Mouse (Mus musculus) liver, embryonic 12.5 days (tissue): ENCODE results near the gene Catsper2. TPM values are rescaled to one million over a fixed set of nuclear protein-coding genes. Genes with fewer than 3 reads are reported as not detected.
A peak's percentile ranks its signal among the peaks of the same experiment; 100 is the strongest.

Experiments used
- ATAC-seq: fragments of 200-750 bp; cut with Nextera tagmentation; 2 replicates; pipeline ENCODE4 v1.8.0; 2017; ENCODE audit warnings: moderate number of reproducible peaks, mild to moderate bottlenecking, moderate library complexity
- H3K27ac ChIP-seq: fragments of 300-500 bp; sonication (generic); 2 replicates; pipeline ENCODE4 v1.5.1; 2016; ENCODE audit warnings: mild to moderate bottlenecking
- H3K27me3 ChIP-seq: fragments of 300-500 bp; sonication (generic); replicated peaks from 2 replicates; pipeline ENCODE4 v1.6.1; 2016; ENCODE audit warnings: mild to moderate bottlenecking, moderate library complexity
- H3K36me3 ChIP-seq: fragments of 300-500 bp; sonication (generic); 2 replicates; pipeline ENCODE4 v1.6.1; 2016; ENCODE audit warnings: mild to moderate bottlenecking, moderate library complexity
- H3K4me1 ChIP-seq: fragments of 300-500 bp; sonication (generic); 2 replicates; pipeline ENCODE4 v1.6.1; 2016
- H3K4me2 ChIP-seq: fragments of 300-500 bp; sonication (generic); 2 replicates; pipeline ENCODE4 v1.6.1; 2016; ENCODE audit warnings: mild to moderate bottlenecking, moderate library complexity
- H3K4me3 ChIP-seq: fragments of 300-500 bp; sonication (generic); 2 replicates; pipeline ENCODE4 v1.5.1; 2016; ENCODE audit warnings: mild to moderate bottlenecking, moderate library complexity
- H3K9ac ChIP-seq: fragments of 300-500 bp; sonication (generic); 2 replicates; pipeline ENCODE4 v1.6.1; 2016; ENCODE audit warnings: mild to moderate bottlenecking, moderate library complexity
- H3K9me3 ChIP-seq: fragments of 300-500 bp; sonication (generic); replicated peaks from 2 replicates; pipeline ENCODE4 v1.6.1; 2016; ENCODE audit warnings: mild to moderate bottlenecking, moderate library complexity
- WGBS: fragments of 180-500 bp; shearing (Covaris S2); methylation state at CpG from one replicate; pipeline ENCODE4 v1.1.7; 2016; ENCODE audit not compliant: insufficient replicate concordance; 5-methylcytosine and 5-hydroxymethylcytosine counted together
- polyA plus RNA-seq: library from polyadenylated mRNA; unstranded; fragments of >200 nt; fragmentation: Nextera tagmentation; extraction: Ambion mirVana; gene quantifications from 2 replicates; pipeline ENCODE4 v1.2.1, GENCODE M21; 2016

Catsper2 gene
- polyA plus RNA-seq, 1 experiment from 2014 or later: 1.0 TPM

DNA sequence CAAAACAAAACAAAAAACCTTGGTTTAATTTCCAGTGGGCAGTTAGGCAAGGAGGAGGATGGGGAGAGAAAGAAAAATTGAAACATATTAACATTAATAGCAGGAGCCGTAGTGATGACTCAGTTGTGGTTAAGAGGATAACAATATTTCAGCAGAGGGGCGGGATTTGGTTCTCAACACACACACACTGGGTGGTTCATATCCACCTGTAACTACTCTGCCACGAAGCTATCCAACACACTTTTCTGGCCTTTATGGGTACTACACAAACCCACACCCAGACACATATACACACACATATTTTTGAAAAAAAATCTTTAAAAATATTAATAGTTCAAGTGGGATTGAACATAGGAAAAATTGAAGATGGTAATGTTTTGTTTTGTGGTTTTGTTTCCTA lies 33.4 kb upstream of the Catsper2 start:
- no peak overlapping the region for H3K4me3 ChIP-seq
- no peak overlapping the region for H3K27ac ChIP-seq
- peaks cover 48% of the 10 kb centered on the region for H3K4me1 ChIP-seq
- H3K36me3 ChIP-seq: peaks cover 9% of the 10 kb centered on the region
- no peak overlapping the region for H3K4me2 ChIP-seq
- 44% methylated on average over 3 of the region's 3 CpGs for WGBS
- no peaks in the 10 kb centered on the region for H3K9me3 ChIP-seq
- ATAC-seq: no peak
- H3K27me3 ChIP-seq: peaks cover 18% of the 10 kb centered on the region
- no peak overlapping the region for H3K9ac ChIP-seq

- Histone ChIP-seq H3K27ac (no peak overlapping the region), H3K4me2 (no peak overlapping the region), H3K4me1 (peaks cover 51% of the 10 kb centered on the region), H3K36me3 (peaks cover 7% of the 10 kb centered on the region), H3K27me3 (peaks cover 23% of the 10 kb centered on the region), H3K4me3 (no peak overlapping the region), H3K9me3 (no peaks in the 10 kb centered on the region), H3K9ac (no peak overlapping the region)
- no peak for ATAC-seq
- 70% methylated on average over 4 of the region's 4 CpGs for WGBS
Measured at GRCm38 (mm10) chr2:121446506-121446905, 32.9 kb upstream of the Catsper2 start.

- Histone ChIP-seq H3K9me3 (no peaks in the 10 kb centered on the region), H3K27ac (no peak overlapping the region), H3K4me2 (no peak overlapping the region), H3K36me3 (no peaks in the 10 kb centered on the region), H3K9ac (no peak overlapping the region), H3K4me3 (no peak overlapping the region), H3K4me1 (peaks cover 38% of the 10 kb centered on the region), H3K27me3 (peaks cover 34% of the 10 kb centered on the region)
- WGBS: 51% methylated on average over 3 of the region's 3 CpGs
- no peak for ATAC-seq
Measured at GRCm38 (mm10) chr2:121445117-121445516, 31.5 kb upstream of the Catsper2 start.

GRCm38 (mm10) chr2:121444178-121444577 lies 30.6 kb upstream of the Catsper2 start, which contains the start of gene Ell3:
TSS of gene Ell3 (minus strand) at chr2:121444278.
- no peak for ATAC-seq
- Histone ChIP-seq H3K4me1 (peaks cover 36% of the 10 kb centered on the region), H3K9ac (0 out of 2 replicates have a peak within 1 kb of the TSS, but pooled peaks have one; percentile 69), H3K36me3 (peaks cover 6% of the 10 kb centered on the region), H3K4me3 (peak within 1 kb of the TSS; percentile 60), H3K9me3 (no peaks in the 10 kb centered on the region), H3K27ac (no peak within 1 kb of the TSS), H3K27me3 (peaks cover 37% of the 10 kb centered on the region), H3K4me2 (peak within 1 kb of the TSS; percentile 93)
- 78% methylated on average over 1 of the region's 1 CpGs for WGBS

DNA sequence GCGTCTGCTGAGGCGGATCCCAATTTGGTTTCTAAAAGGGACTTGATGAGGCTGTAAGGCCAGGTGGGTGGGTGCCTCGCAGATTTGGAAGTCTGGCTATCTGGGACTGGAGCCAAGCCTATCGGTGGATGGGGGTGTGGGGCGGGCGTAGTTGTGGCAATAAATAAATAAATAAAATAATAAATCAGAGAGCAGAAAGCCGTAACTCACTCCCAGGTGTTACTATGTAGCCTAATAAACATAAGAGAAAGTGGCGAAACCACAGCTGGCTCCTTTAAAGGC lies 29.4 kb upstream of the Catsper2 start:
- peak; percentile 6; the same call in 1 of the 2 replicates for ATAC-seq
- H3K4me2 ChIP-seq: peak overlapping the region; percentile 93
- 0 out of 2 replicates have a peak overlapping the region, but pooled peaks have one; percentile 52 for H3K27ac ChIP-seq

GRCm38 (mm10) chr2:121442259-121443067 lies 28.9 kb upstream of the Catsper2 start:
- Histone ChIP-seq H3K27ac (0 out of 2 replicates have a peak overlapping the region, but pooled peaks have one; percentile 52), H3K4me1 (peaks cover 24% of the 10 kb centered on the region), H3K9ac (peak overlapping the region; percentile 69), H3K9me3 (no peaks in the 10 kb centered on the region), H3K4me3 (peak overlapping the region; percentile 60), H3K4me2 (peak overlapping the region; percentile 93), H3K27me3 (peaks cover 37% of the 10 kb centered on the region), H3K36me3 (peaks cover 24% of the 10 kb centered on the region)
- 2% methylated on average over 30 of the region's 30 CpGs for WGBS
- ATAC-seq: peak; percentile 96

More for the DNA sequence above, 29.4 kb upstream of the Catsper2 start:
- Histone ChIP-seq H3K36me3 (peaks cover 18% of the 10 kb centered on the region), H3K9ac (peak overlapping the region; percentile 69), H3K4me3 (peak overlapping the region; percentile 60), H3K27me3 (peaks cover 37% of the 10 kb centered on the region), H3K9me3 (no peaks in the 10 kb centered on the region), H3K4me1 (peaks cover 29% of the 10 kb centered on the region)
- 27% methylated on average over 8 of the region's 8 CpGs for WGBS

DNA sequence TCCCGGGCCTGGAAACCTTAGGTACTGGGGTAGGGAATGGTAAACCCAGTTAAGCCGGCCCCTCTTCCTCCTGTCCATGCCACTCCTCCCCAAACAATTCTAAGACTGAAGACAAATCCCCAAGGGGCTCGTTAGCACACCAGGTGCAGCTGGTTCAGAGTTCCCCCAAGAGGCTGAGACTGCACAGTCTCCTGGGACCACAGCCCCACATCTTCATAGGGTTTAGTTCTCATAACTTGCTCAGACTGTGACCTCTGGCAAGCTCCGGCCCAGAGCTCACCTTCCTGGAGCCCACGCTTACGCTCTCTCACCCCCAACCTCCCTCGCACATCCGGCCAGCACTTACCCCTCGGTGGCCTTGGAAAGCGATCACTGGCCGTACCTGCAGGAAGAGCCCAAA lies 28.2 kb upstream of the Catsper2 start:
- peak overlapping the region; percentile 69 for H3K9ac ChIP-seq
- 15% methylated on average over 11 of the region's 11 CpGs for WGBS
- H3K27me3 ChIP-seq: peaks cover 37% of the 10 kb centered on the region
- H3K9me3 ChIP-seq: no peaks in the 10 kb centered on the region
- peaks cover 19% of the 10 kb centered on the region for H3K4me1 ChIP-seq
- no peak for ATAC-seq
- H3K4me2 ChIP-seq: peak overlapping the region; percentile 93
- H3K36me3 ChIP-seq: peaks cover 30% of the 10 kb centered on the region
- H3K27ac ChIP-seq: no peak overlapping the region
- peak overlapping the region; percentile 60 for H3K4me3 ChIP-seq

GRCm38 (mm10) chr2:121440834-121441605 lies 27.4 kb upstream of the Catsper2 start:
- no peaks in the 10 kb centered on the region for H3K9me3 ChIP-seq
- peaks cover 37% of the 10 kb centered on the region for H3K27me3 ChIP-seq
- H3K27ac ChIP-seq: no peak overlapping the region
- H3K9ac ChIP-seq: no peak overlapping the region
- H3K4me3 ChIP-seq: no peak overlapping the region
- ATAC-seq: no peak
- H3K36me3 ChIP-seq: peaks cover 38% of the 10 kb centered on the region
- 48% methylated on average over 5 of the region's 5 CpGs for WGBS
- H3K4me1 ChIP-seq: peaks cover 19% of the 10 kb centered on the region
- no peak overlapping the region for H3K4me2 ChIP-seq

GRCm38 (mm10) chr2:121439746-121440145 lies 26.2 kb upstream of the Catsper2 start:
- ATAC-seq: no peak

DNA sequence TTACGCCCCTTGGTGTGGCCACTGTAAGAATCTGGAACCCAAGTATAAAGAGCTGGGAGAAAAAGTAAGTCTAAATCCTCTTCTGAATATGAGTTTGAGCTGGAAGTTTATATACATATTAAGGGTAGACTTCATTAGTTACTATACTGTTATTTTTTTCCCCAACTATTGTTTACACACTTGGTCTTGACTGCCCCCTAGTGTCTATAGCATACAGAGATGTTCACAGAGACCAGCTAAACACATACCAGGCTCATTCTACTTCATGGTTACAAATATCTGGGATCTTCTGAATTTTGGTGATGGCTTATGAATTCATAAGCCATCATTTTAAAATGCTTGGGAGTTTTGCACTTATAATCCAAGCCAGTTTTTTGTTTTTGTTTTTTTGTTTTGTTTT lies 21.3 kb upstream of the Catsper2 start:
- peaks cover 100% of the 10 kb centered on the region for H3K36me3 ChIP-seq
- no peak overlapping the region for H3K4me3 ChIP-seq
- no peak overlapping the region for H3K27ac ChIP-seq
- no peaks in the 10 kb centered on the region for H3K9me3 ChIP-seq
- H3K4me2 ChIP-seq: no peak overlapping the region
- 0 out of 2 replicates have a peak, but pooled peaks cover 3% of the 10 kb centered on the region for H3K27me3 ChIP-seq
- H3K4me1 ChIP-seq: no peaks in the 10 kb centered on the region
- H3K9ac ChIP-seq: no peak overlapping the region
- WGBS: 95% methylated on average over 1 of the region's 1 CpGs
- no peak for ATAC-seq

More at GRCm38 (mm10) chr2:121439746-121440145, 26.2 kb upstream of the Catsper2 start:
- H3K27ac ChIP-seq: no peak overlapping the region
- WGBS: 58% methylated on average over 4 of the region's 4 CpGs
- peaks cover 51% of the 10 kb centered on the region for H3K36me3 ChIP-seq
- H3K4me2 ChIP-seq: no peak overlapping the region
- H3K9me3 ChIP-seq: no peaks in the 10 kb centered on the region
- H3K4me3 ChIP-seq: no peak overlapping the region
- peaks cover 37% of the 10 kb centered on the region for H3K27me3 ChIP-seq
- peaks cover 19% of the 10 kb centered on the region for H3K4me1 ChIP-seq
- no peak overlapping the region for H3K9ac ChIP-seq

DNA sequence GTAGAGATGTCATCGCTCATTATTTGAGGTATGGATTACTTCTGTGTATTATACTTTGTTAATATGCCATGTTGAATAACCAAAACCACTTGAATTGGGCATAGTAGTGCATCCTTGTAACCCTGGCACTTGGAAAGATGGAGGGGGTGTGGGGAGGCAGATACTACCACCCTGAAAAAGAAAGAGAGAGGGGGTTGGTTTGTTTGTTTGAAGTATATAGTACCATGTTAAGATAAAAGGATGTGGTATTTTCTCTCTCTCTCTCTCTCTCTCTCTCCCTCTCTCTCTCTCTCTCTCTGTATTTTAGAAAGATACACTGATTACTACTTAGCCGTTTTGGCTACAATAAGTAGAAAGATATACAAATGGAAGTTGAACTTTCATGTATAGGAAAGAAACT lies 12.3 kb upstream of the Catsper2 start:
- ATAC-seq: no peak
- WGBS: 82% methylated on average over 2 of the region's 2 CpGs
- H3K27me3 ChIP-seq: no peaks in the 10 kb centered on the region
- no peaks in the 10 kb centered on the region for H3K9me3 ChIP-seq
- no peak overlapping the region for H3K4me3 ChIP-seq
- no peak overlapping the region for H3K27ac ChIP-seq
- peaks cover 99% of the 10 kb centered on the region for H3K36me3 ChIP-seq
- no peaks in the 10 kb centered on the region for H3K4me1 ChIP-seq
- no peak overlapping the region for H3K9ac ChIP-seq
- no peak overlapping the region for H3K4me2 ChIP-seq

GRCm38 (mm10) chr2:121423166-121423565 lies 9.6 kb upstream of the Catsper2 start:
- peaks cover 95% of the 10 kb centered on the region for H3K36me3 ChIP-seq
- no peak overlapping the region for H3K27ac ChIP-seq
- no peak for ATAC-seq
- no peaks in the 10 kb centered on the region for H3K27me3 ChIP-seq
- WGBS: 79% methylated on average over 2 of the region's 2 CpGs
- H3K4me1 ChIP-seq: no peaks in the 10 kb centered on the region
- no peaks in the 10 kb centered on the region for H3K9me3 ChIP-seq
- no peak overlapping the region for H3K9ac ChIP-seq
- no peak overlapping the region for H3K4me3 ChIP-seq
- no peak overlapping the region for H3K4me2 ChIP-seq
